Mouse (Mus musculus): ENCODE measurements around the gene Krtap19-1. TPM values are rescaled to one million over a fixed set of nuclear protein-coding genes. Genes with fewer than 3 reads are reported as not detected.

The Krtap19-1 gene
- polyA plus RNA-seq, 1 experiment from 2014 or later = not detected

GRCm38 (mm10) chr16:88820066-88820465 is 49.1 kb downstream of the Krtap19-1 start, which contains the start of gene Krtap15:
Krtap15 (plus strand) TSS chr16:88820215.
- H3K27me3 ChIP-seq (replicated peaks) = no peaks in the 10 kb centered on the region
- no peak within 1 kb of the TSS for H3K9ac ChIP-seq
- H3K4me2 ChIP-seq = no peak within 1 kb of the TSS
- no peaks in the 10 kb centered on the region for H3K4me1 ChIP-seq
- no peak within 1 kb of the TSS for H3K27ac ChIP-seq
- H3K9me3 ChIP-seq = no peaks in the 10 kb centered on the region
- no peak for ATAC-seq (replicated peaks)
- WGBS = 91% methylated on average over 3 of the region's 3 CpGs
- no peaks in the 10 kb centered on the region for H3K36me3 ChIP-seq (replicated peaks)
- H3K4me3 ChIP-seq = no peak within 1 kb of the TSS

Other genes with a start within 250 kb of the Krtap19-1 start
- gene 2310079G19Rik, start 241.7 kb downstream of the Krtap19-1 start, polyA plus RNA-seq (2015; fragmentation: Nextera tagmentation; extraction: Ambion mirVana) = not detected in 2 replicates
- not detected in 2 replicates for gene Krtap26-1, start 221.6 kb downstream of the Krtap19-1 start, polyA plus RNA-seq (2015; fragmentation: Nextera tagmentation; extraction: Ambion mirVana)
- gene Krtap27-1, start 197.7 kb downstream of the Krtap19-1 start, polyA plus RNA-seq (2015; fragmentation: Nextera tagmentation; extraction: Ambion mirVana) = not detected in 2 replicates
- gene 2310061N02Rik, start 161.4 kb downstream of the Krtap19-1 start, polyA plus RNA-seq (2015; fragmentation: Nextera tagmentation; extraction: Ambion mirVana) = not detected in 2 replicates
- gene Krtap13-1, start 140.5 kb downstream of the Krtap19-1 start, polyA plus RNA-seq (2015; fragmentation: Nextera tagmentation; extraction: Ambion mirVana) = not detected in 2 replicates
- not detected in 2 replicates for gene Krtap13, start 117.8 kb downstream of the Krtap19-1 start, polyA plus RNA-seq (2015; fragmentation: Nextera tagmentation; extraction: Ambion mirVana)
- not detected in 2 replicates for gene 2310034C09Rik, start 110.6 kb downstream of the Krtap19-1 start, polyA plus RNA-seq (2015; fragmentation: Nextera tagmentation; extraction: Ambion mirVana)
- gene 2310057N15Rik, start 95.2 kb downstream of the Krtap19-1 start, polyA plus RNA-seq (2015; fragmentation: Nextera tagmentation; extraction: Ambion mirVana) = not detected in 2 replicates
- gene Gm5965, start 91.5 kb downstream of the Krtap19-1 start, polyA plus RNA-seq (2015; fragmentation: Nextera tagmentation; extraction: Ambion mirVana) = not detected in 2 replicates
- not detected in 2 replicates for gene Gm20741, start 57.2 kb downstream of the Krtap19-1 start, polyA plus RNA-seq (2015; fragmentation: Nextera tagmentation; extraction: Ambion mirVana)
- gene Krtap15, start 49.2 kb downstream of the Krtap19-1 start, polyA plus RNA-seq (2015; fragmentation: Nextera tagmentation; extraction: Ambion mirVana) = not detected in 2 replicates
- not detected in 2 replicates for gene Krtap14, start 43.3 kb downstream of the Krtap19-1 start, polyA plus RNA-seq (2015; fragmentation: Nextera tagmentation; extraction: Ambion mirVana)
- not detected in 2 replicates for gene Krtap19-2, start 4.9 kb upstream of the Krtap19-1 start, polyA plus RNA-seq (2015; fragmentation: Nextera tagmentation; extraction: Ambion mirVana)
- gene Krtap19-3, start 8.6 kb upstream of the Krtap19-1 start, polyA plus RNA-seq (2015; fragmentation: Nextera tagmentation; extraction: Ambion mirVana) = not detected in 2 replicates
- not detected in 2 replicates for gene Krtap19-4, start 15.7 kb upstream of the Krtap19-1 start, polyA plus RNA-seq (2015; fragmentation: Nextera tagmentation; extraction: Ambion mirVana)
- not detected in 2 replicates for gene Krtap19-5, start 27.0 kb upstream of the Krtap19-1 start, polyA plus RNA-seq (2015; fragmentation: Nextera tagmentation; extraction: Ambion mirVana)
- not detected in 2 replicates for gene Krtap19-9b, start 62.9 kb upstream of the Krtap19-1 start, polyA plus RNA-seq (2015; fragmentation: Nextera tagmentation; extraction: Ambion mirVana)
- gene Krtap16-3, start 93.5 kb upstream of the Krtap19-1 start, polyA plus RNA-seq (2015; fragmentation: Nextera tagmentation; extraction: Ambion mirVana) = not detected in 2 replicates
- not detected in 2 replicates for gene Krtap22-2, start 141.3 kb upstream of the Krtap19-1 start, polyA plus RNA-seq (2015; fragmentation: Nextera tagmentation; extraction: Ambion mirVana)
- gene Gm10229, start 145.9 kb upstream of the Krtap19-1 start, polyA plus RNA-seq (2015; fragmentation: Nextera tagmentation; extraction: Ambion mirVana) = not detected in 2 replicates
- gene Krtap6-1, start 162.3 kb upstream of the Krtap19-1 start, polyA plus RNA-seq (2015; fragmentation: Nextera tagmentation; extraction: Ambion mirVana) = not detected in 2 replicates
- not detected in 2 replicates for gene Gm10228, start 172.1 kb upstream of the Krtap19-1 start, polyA plus RNA-seq (2015; fragmentation: Nextera tagmentation; extraction: Ambion mirVana)
- gene Krtap6-5, start 178.5 kb upstream of the Krtap19-1 start, polyA plus RNA-seq (2015; fragmentation: Nextera tagmentation; extraction: Ambion mirVana) = not detected in 2 replicates
- gene 1110025L11Rik, start 194.6 kb upstream of the Krtap19-1 start, polyA plus RNA-seq (2015; fragmentation: Nextera tagmentation; extraction: Ambion mirVana) = not detected in 2 replicates
- not detected in 2 replicates for gene Krtap6-3, start 214.6 kb upstream of the Krtap19-1 start, polyA plus RNA-seq (2015; fragmentation: Nextera tagmentation; extraction: Ambion mirVana)

Data from midbrain, embryonic 15.5 days (tissue).